Mouse (Mus musculus) gastrocnemius, postnatal 10 days (tissue): ENCODE measurements at regions not wholly inside any gene's neighbourhood (a gene's known extent, or its start where the extent isn't known, plus 50 kb on each side); places are given as distances from the start of the nearest gene placed in this dataset.
"Not testable (repeated sequence)": the region's sequence is repeated elsewhere in the genome, so short reads cannot be mapped to it uniquely, and the experiment has no call there.

ENCODE experiments used
- DNase-seq: peaks from one replicate; pipeline ENCODE4 v3.0.0; 2021; ENCODE audit warnings: mixed read lengths

GRCm38 (mm10) chr16:31553361-31554146 lies 109.7 kb upstream of the Dlg1 start:
- no peak for DNase-seq

- DNase-seq = no peak
Observed at GRCm38 (mm10) chr16:31560426-31560825, 102.8 kb upstream of the Dlg1 start.

GRCm38 (mm10) chr16:31564926-31565325 lies 98.3 kb upstream of the Dlg1 start:
- no peak for DNase-seq

DNA sequence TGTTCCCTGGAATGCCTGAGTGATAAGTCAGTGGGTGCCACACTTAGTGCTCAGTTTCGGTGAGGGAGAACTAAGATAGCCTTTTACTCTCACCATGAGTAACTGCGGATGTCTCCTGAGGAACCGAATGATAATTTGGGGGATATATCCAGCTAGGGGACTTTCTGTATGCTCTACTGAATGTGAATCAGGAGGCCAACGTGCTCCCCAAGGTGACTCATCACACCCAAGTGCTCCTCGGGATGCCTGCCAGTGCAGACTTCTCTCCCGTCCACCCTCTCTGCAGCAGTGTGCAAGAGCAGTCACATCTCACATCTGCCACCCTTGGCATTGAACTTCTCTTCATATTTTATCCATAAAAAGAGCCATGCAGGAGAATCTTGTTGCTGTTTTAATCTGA lies 94.9 kb upstream of the Dlg1 start:
- DNase-seq = no peak

GRCm38 (mm10) chr16:31569871-31570270 lies 93.4 kb upstream of the Dlg1 start:
- no peak for DNase-seq

DNA sequence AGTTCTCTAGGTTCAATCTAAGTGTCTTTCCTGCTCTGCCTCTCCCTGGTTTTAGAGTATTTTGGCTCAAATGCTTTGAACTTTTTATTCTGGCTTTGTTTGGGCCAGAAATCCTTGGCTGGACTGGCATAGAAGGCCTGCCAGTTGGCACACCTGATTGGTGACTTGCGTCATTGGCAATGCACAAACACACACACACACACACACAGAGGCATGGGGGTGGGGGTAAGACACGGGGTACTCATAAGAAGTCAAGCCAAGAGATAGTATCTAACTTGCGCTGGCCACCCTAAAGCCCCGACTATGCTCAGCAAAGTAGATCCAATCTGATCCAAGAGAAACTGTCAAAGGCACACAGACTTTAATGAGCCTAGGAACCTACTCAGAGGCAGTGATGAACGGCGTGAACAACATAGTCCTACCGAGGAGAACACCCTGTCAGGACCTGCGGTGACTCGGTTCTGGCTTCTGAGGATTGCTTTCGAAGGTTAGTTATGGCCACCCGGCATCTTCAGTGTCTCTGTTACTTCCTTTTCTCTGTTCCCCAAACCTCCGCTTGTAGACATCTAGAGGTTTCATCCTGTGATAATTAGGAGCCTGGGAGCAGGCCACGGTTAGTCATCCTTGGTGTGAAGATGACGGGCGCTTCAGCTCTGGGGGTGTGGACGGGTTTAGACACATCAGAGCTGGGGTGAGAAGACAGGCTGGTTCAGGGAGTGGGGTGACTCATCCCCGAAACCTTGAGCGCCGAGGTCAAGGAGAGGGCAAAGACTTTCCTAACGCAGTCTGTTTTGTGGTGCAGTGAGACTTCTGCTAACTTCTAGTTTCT lies 92.7 kb upstream of the Dlg1 start:
- DNase-seq = peak; percentile 28

DNA sequence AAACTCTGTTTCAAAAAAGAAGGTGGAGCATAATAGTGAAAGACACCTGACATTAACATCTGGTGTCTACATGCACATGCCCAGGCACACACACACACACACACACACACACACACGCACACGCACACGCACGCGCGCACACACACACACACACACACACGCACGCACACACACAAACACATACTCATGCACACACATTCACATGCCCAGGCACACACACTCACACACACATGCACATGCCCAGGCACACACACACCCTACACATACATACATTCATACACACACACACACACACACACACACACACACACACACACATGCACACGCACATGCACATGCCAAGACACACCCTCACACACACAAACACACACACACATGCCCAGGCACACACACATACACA lies 89.4 kb upstream of the Dlg1 start:
- not testable (repeated sequence) for DNase-seq

DNA sequence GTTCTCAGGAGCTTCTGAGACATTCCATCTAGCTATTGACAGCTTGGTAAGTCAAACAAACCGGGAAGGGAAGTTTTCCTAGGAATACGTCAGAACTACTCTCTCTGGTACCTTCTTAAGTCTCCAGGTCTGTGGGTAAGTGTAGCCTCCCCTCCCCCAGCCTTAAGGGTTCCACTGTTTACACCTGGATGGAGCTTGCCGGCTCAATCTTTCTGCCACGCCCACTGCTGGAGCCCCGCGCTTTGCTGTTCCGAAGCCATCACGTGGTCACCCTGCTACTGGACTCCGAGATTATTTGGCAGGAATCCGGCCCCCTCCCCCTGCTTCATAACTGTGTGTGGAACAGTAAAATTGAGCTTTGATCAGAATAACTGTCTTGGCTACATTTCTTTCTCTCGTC lies 87.6 kb upstream of the Dlg1 start:
- not testable (repeated sequence) for DNase-seq

- no peak for DNase-seq
Observed at GRCm38 (mm10) chr16:31576422-31576821, 86.8 kb upstream of the Dlg1 start.

GRCm38 (mm10) chr16:31577347-31577746 lies 85.9 kb upstream of the Dlg1 start:
- no peak for DNase-seq

DNA sequence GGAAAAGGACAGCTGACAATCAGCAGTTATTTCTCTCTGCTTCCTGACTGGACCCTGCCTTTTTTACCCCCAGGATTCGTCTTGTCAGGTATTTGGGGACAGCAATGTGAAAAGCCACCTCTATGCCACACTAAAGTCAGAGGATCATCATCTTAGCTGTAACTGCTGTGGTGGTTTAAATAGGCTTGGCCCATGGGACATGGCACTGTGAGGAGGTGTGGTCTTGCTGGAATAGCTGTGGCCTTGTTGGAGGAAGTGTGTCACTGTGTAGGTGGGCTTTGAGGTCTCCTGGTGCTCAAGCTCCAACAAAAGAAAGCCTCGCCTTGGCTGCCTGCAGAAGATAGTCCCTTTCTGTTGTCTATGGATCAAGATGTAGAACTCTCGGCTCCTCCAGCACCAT lies 83.9 kb upstream of the Dlg1 start:
- DNase-seq = no peak

GRCm38 (mm10) chr16:31580779-31581178 lies 82.5 kb upstream of the Dlg1 start:
- no peak for DNase-seq

DNA sequence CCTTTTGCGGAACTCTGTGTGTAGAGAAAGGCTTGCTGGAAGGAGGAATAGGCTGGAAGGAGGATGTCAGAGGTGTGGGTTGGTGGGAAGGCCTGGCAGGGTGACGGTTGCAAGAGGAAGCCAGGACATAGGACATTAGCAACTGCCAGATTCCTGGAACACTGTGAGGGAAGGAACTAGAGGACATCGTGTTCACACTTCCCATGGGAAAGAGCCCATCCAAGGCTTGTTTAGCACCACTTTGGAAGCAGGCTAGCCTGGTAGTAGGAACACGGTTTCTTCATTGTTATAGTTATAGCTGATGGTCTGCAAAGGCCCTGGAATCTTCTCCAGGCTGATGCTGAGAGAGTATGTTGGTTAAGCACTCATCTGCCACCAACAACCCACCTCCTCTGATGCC lies 80.4 kb upstream of the Dlg1 start:
- DNase-seq = no peak

DNA sequence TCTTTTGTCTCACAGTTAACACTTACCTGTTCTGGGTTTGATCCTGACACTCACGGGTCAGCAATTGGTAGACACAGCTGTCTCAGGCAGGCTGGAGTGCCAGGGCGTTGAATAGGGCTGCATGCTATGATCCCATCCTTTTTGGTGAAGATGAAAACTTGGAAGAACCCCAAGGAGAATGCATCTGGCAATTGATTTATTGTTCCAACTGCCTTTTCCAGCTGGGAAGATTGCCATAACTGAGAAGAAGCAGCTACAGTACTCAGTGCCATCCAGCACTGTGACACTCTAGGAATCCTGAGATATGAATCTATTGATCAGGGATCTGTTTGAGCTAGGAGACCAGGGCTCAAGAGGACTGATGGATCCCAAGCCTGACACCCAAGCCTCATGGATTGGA lies 79.6 kb upstream of the Dlg1 start:
- DNase-seq = no peak

- DNase-seq = no peak
Observed at GRCm38 (mm10) chr16:31584216-31584823, 78.9 kb upstream of the Dlg1 start.

- no peak for DNase-seq
Observed at GRCm38 (mm10) chr16:31587036-31587435, 76.2 kb upstream of the Dlg1 start.

- peak; percentile 27 for DNase-seq
Observed at GRCm38 (mm10) chr16:31589576-31589975, 73.7 kb upstream of the Dlg1 start.

DNA sequence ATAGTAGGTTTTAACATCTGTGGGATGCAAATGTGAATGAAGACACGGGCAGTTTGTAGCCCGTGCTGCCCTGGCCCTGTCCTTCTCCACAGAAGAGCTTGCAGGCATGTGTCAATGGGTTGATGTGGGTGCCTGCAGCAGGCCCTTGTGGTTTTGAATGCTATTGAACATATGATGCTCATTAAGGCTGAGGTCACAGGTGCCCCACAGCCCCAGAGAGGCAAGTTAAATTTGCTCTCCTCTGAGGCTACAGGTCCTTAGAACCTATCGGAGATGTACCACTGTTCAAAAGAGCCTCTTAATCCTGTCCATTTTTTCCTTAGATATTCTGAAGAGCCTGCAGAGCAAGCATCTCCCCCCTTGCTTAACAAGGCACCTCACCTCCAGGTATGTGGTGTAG lies 71.7 kb upstream of the Dlg1 start:
- DNase-seq = no peak

- peak; percentile 52 for DNase-seq
Observed at GRCm38 (mm10) chr16:31592014-31592871, 71.0 kb upstream of the Dlg1 start.

DNA sequence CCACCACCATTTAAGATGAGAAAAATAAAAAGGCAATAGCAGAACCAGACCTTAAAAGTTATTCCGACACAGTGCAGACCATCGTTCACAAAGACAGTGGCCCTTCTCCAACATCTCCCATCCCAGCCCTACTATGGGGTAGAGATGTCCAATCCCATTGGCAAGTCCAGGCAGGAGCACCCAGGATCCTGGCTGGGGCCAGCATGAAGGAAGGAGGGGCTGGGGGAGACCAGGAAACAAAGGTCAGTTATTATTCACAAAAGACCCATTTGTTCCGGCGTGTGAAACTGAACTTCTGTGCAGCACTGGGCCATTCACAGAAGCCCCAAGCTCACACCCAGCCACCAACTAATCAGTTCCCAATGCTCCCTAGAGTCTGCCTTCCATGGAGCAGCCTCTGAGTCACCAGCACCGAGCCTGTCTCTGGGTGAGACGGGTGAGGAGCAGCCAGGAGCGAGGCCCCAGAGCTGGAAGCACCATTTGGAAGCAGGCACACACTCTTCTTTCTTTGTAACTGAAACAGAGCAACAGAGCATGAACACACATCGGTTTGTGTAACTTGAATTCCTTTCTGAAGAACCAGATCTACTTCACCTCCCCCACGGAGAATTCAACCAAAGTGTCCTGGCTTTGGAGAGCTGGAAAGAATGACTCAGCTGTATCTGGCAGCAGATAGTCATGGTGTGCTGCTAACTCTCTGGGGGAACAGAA lies 70.1 kb upstream of the Dlg1 start:
- DNase-seq = no peak

GRCm38 (mm10) chr16:31597965-31598364 lies 65.3 kb upstream of the Dlg1 start:
- DNase-seq = no peak
